Mouse (Mus musculus): ENCODE results near the gene Traf3ip2.

The Traf3ip2 gene

DNA sequence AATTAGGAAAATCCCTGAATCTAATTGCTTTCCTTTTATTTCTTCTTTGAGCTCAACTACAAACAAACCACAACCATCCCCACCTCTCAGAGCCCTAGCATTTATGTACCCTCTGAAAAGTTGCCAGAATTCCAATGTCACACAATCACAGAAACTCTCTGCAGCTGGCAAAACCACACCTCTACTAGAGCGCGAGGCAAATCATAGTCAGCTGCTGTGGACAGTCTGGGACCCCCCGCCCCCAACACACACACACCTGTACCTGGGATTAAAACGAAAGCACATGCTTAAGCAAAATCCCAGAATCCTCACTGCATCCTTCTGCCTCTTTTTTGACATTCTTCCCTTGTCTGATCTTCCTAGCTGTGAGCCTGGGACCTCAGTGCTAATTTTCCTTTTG is 13.1 kb upstream of the Traf3ip2 start:
- DNase-seq (ENCODE audit: low read depth in 1 of 2, low spot score in 2 of 2): no peak

DNA sequence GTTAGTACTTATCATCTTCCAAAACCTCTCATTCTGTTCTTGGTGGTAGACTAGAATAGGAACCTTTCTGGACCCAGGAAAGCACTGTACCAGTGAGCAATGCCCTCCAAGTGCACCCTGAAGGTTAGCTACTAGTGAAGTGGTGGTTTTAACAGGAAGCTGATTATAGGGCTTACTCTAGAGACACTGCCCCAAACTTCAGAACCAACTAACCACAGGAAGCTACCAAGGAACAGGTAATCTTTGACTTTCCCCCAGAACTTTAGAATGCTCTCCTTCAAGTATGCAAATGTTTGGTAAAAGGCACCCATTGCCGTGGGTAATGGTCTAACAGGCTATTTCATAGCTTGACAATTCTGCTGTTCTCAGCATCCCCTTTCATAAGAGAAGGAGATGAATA is 12.6 kb upstream of the Traf3ip2 start:
- DNase-seq (ENCODE audit: low read depth in 1 of 2, low spot score in 2 of 2): no peak

DNA sequence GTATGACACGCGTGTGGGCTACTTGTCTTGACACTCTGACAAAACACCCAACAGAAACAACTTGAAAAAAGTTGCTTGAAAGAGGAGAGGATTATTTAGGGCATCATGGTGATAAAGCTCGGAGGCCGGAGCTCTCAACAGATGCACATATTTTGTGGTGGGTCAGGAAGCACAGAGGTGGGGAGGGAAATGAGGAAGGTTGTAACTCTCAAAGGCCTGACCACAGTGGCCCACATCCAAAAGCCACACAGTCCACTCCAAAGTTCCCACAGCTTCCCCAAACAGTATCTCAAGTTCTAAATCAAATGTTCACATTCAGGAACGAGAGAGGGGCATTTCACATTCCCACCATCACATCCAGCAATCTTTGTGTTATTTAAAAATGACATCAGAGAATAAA is 11.7 kb upstream of the Traf3ip2 start:
- DNase-seq (ENCODE audit: low read depth in 1 of 2, low spot score in 2 of 2): no peak

DNA sequence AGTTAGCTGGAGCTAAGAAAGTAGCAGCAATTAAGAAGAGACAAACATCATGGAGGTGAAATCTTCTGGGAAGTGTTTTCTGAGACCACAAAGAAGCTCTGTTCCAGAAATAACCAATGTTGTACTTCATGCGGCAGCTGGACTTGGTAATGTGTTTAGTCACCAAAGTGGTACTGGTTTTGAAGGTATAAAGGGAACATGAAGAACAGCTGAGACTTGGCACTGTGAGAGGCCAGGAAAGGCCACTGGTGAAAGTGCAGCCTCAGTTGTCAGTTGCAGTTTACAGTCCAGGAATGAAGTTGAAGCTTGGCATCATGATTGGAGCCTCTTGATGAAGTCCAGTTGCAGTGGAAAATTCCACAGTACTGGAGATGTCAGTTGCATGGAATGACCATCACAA is 6.3 kb upstream of the Traf3ip2 start:
- DNase-seq (ENCODE audit: low read depth in 1 of 2, low spot score in 2 of 2): no peak

GRCm38 (mm10) chr10:39611234-39611633 is 1.5 kb upstream of the Traf3ip2 start:
- DNase-seq (ENCODE audit: low read depth in 1 of 2, low spot score in 2 of 2): no peak

- no peak for DNase-seq (ENCODE audit: low read depth in 1 of 2, low spot score in 2 of 2)
These were observed 603 bp upstream of the Traf3ip2 start for GRCm38 (mm10) chr10:39612131-39612530.

DNA sequence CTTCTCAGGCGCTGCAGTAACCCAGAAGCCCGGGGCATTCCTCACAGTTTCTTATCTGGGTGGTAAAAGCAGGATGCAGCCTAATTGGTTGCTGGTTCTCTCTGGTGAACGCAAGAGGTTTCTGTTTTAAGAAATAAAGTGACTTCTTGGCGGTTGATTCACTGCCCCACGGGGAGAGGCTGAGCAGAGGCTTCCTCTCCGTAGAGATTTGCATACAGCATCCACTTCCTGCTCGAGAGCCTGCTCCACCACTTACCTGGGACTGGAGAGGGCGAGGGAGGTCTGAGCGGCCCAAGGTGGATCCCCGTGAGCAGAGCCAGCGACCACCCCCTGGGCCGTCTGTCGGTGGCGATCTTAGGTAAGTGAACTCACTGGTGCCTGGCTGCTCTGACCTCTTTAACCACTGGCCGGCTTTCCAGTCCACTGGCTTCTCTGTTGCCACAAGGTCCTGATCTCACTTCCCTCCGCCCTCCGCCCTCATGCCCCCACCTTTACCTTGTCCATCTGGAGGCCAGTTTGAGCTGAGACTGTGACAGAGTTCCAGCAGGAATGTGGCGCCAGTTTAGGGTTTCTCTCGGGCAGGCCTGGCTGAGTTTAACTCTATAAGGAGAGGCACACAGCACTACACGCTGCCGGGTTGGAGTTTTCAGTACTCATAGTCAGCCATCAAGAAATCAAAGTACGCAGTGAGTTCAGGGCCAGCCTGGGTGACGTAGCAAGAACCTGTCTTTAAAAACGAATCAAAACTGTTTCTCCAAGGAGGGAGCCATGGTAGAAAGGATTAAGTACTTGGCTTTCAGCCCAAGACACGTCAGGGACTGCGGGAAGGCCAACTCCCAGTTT is 476 bp downstream of the Traf3ip2 start:
- DNase-seq (ENCODE audit: low read depth in 1 of 2, low spot score in 2 of 2): peak; percentile 7 to 28

DNA sequence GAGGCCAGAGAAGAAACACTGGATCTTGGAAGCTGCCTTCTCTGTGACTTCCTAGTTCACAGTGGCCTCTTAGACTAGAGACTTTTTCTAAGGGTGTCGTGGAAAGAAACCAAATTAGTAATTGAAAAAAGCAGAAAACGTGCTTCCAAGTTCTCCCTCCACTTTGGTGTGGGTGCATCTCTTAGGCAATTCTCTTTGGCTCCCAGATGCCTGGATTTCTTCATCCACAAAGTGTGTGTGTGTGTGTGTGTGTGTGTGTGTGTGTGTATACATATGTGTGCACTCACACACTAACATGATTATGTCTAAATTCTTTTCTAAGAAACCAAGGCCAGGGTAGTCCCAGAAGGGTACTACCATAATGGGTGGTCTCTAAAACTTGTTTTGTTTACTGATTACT is 1.2 kb downstream of the Traf3ip2 start:
- no peak for DNase-seq (ENCODE audit: low read depth in 1 of 2, low spot score in 2 of 2)

GRCm38 (mm10) chr10:39614676-39615075 is 1.9 kb downstream of the Traf3ip2 start:
- no peak for DNase-seq (ENCODE audit: low read depth in 1 of 2, low spot score in 2 of 2)

DNA sequence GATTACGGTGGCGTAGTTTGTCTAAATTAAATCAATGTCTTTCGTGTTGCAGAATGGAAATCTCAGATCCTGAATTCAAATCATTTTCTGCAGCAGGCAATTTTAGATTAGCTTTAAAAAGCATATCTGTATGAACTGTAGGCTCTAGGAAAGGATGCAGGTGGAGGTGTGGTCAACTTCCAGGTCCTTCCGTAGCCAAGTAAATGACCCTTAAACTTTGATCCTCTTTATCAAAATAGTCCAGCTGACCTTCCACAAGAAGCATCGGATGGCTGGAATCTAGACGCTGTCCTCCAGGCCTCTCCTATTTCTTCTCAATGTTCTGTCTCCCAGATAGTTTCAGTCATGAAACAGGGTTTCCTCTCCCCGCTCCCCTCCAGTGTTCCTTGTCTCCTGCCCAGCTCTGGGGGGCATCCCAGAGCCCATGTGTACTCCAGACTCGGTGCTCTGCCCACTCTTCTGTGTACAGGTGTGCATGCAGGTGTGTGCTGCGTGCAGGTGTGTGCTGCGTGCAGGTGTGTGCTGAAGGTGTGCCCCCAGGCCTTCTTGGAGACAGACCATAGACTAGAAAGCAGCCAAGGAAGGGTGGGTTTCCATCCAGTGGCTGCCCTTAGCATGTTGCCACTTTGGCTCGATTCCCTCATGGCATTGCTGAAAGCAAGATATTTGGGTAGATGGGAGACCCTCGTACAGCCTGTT is 2.9 kb downstream of the Traf3ip2 start:
- DNase-seq (ENCODE audit: low read depth in 1 of 2, low spot score in 2 of 2): no peak

- DNase-seq (ENCODE audit: low read depth in 1 of 2, low spot score in 2 of 2): no peak
These were observed 3.5 kb downstream of the Traf3ip2 start for GRCm38 (mm10) chr10:39616230-39616590.

GRCm38 (mm10) chr10:39616626-39617025 is 3.9 kb downstream of the Traf3ip2 start:
- DNase-seq (ENCODE audit: low read depth in 1 of 2, low spot score in 2 of 2): no peak

DNA sequence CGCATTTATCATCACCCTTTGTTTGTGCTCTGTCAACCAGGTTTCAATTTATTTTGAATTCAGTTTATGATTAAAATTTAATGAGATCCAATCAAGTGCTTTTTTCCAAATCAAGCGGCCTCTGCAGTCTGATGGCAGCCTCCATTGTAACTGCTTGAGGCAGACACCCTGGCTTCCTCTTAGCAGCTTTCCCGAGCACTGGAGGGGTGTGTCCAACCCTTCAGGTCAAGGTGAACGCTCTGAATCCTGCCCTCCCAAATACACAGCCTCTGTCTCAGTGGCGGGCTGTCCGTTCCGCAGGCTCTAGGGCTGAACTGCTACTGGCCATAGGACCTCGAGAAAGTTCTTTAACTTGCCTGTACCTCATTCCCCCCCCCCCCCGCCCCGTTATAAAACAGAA is 5.7 kb downstream of the Traf3ip2 start:
- no peak for DNase-seq (ENCODE audit: low read depth in 1 of 2, low spot score in 2 of 2)

DNA sequence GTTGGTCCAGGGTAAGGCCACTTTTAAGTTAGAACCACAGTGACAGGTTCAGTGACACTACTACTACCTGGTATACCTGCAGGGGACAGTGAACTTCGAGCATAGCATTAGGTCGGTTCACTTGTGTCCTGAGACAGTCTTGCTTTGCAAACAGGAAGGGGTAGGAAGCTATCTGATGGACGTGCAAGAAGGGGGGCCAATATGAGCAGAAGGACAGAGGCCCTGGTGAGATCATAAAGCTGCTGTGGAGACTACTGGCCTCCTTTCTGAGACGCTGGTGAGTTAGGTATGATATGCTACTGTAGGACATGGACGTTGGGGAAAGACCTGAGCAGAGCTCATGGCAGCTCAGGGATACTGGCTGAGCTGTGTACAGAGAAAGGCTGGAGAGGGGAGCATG is 7.9 kb downstream of the Traf3ip2 start:
- no peak for DNase-seq (ENCODE audit: low read depth in 1 of 2, low spot score in 2 of 2)

DNA sequence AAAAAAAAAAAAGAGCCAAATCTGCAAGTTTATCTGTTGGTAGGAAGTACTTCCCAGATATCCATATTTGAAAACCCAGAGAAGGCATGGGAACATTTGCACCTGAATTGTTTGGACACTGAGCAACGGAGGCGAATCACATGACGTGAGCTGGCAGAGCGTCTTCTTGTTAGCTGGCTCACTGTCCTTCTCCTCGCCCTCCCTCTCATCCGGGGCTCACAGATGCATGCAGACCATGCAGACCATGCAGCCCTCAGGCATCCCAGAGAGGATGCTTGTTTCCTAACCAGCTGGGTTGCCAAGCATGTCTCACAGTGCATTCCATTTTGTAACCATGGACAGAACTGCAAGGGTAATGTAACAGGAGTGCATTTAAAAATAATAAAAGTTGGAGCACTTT is 11.1 kb downstream of the Traf3ip2 start:
- no peak for DNase-seq (ENCODE audit: low read depth in 1 of 2, low spot score in 2 of 2)

DNA sequence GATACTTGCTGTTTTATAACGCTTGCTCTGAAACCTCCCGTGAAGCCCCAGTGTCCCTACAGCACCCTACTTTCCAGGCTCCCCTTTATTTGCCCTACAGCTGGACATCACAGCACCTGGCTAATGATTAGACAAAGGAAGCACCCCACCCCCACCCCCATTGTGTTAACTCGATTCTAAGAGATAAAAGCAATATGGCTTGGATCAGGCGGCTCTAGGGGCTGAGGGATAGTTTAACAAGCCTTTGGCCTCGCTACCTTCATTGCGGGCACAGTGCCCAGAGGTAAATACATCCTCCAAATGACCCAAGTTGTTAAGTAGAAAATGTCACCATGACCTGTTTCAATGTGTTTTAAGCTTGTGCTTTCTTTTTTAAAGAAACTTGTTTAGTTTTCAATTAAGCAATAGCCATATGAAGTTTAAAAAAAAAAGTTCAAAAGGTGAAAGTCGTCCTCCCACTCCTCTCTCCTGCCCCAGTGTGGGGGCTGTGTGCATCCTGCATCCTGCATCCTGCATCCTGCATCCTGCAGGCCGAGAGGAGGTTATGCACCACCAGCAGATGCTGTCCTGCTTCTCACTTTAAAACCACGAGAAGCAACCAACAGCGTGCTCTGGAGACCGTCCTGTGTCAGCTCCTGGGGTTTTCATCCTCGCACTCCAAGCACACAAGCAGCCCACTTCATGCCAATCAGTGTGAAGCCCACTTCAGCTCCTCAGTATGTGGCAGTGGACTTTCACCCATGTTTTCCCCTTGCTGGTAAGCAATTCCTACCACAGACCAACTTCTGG is 12.3 kb downstream of the Traf3ip2 start:
- no peak for DNase-seq (ENCODE audit: low read depth in 1 of 2, low spot score in 2 of 2)

GRCm38 (mm10) chr10:39625626-39626260 is 13.0 kb downstream of the Traf3ip2 start:
- no peak for DNase-seq (ENCODE audit: low read depth in 1 of 2, low spot score in 2 of 2)

- no peak for DNase-seq (ENCODE audit: low read depth in 1 of 2, low spot score in 2 of 2)
These were observed 13.6 kb downstream of the Traf3ip2 start for GRCm38 (mm10) chr10:39626376-39626775.

DNA sequence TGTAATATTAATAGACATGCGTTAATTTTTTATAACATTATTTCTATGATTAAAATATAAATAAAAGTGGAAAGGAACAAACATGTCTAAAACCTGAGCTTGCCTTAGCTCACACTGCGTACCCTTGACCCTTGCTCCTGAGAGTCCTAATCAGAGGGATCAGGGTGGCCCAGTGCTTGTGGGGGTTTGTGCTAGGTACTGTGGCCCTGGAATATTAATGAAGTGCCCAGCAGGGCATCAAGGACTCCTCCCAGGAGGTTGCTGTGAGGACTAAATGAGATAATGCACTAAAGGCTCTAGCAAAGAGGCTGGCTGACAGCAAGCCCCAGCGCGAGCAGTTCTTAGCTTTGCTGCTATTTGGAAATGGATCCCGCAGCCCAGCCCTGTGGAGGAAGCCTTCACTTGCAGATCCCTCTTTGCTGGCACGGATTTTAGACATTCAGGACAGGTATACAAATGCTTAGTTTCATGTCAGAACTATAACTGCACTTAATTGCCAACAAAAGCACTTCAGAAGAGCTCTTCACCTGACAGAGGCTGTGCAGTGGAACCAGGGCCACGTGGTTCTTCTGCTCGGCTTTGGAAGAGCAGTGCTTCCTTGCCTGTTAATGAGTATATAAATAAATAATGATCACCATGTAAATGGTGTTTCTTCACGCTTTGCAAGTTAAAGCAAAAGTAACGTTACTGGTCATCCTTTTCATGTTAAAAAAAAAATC is 16.2 kb downstream of the Traf3ip2 start:
- DNase-seq (ENCODE audit: low read depth in 1 of 2, low spot score in 2 of 2): no peak

DNA sequence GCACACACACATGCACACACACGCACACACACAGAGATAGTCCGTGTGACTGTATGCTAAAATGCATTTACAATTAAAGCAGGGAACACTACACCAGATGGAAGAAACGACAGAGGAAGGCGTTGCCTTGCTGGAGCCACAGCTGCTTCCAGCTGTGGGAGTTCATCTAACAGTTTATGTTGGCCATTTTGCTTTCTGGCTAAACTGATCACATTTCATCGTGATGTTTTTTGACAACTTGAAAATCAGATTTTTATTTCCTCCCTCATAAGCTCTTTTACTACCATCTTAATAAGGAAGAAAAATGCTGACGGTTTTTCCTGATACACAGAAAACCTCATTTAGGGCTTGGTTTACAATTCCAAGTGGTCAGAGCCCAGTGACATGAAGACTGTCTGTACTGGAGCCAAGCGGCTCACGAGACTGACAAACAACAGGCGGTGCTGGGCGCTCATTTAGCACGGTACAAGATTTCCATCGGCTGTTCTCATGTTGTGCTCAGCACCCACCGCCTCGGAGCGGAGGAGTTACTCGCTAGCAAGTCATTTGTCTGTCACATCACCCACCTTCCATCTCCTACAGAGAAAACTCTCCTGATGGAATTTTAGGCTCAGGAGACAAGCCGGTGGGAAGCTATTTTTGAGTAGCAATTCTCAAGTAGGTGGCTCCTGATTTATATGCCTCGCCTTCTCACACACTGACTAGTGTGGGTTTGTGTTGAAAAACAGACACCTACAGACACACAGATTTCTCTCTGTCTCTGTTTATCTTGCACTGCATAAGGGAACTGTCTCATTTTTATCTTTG is 17.2 kb downstream of the Traf3ip2 start:
- no peak for DNase-seq (ENCODE audit: low read depth in 1 of 2, low spot score in 2 of 2)
